Mouse (Mus musculus) lung, embryonic 16.5 days (tissue): ENCODE measurements at regions not wholly inside any gene's neighbourhood (a gene's known extent, or its start where the extent isn't known, plus 50 kb on each side); places are given as distances from the start of the nearest gene placed in this dataset.

Source experiments
- ATAC-seq: fragments of 200-750 bp; cut with Nextera tagmentation; 2 replicates; pipeline ENCODE4 v1.8.0; 2017; ENCODE audit warnings: low read depth, mild to moderate bottlenecking, moderate library complexity
- H3K27ac ChIP-seq: fragments of 300-500 bp; sonication (generic); 2 replicates; pipeline ENCODE4 v1.5.1; 2014; ENCODE audit warnings: mild to moderate bottlenecking, control low read depth, low read length
- H3K27me3 ChIP-seq: fragments of 300-500 bp; sonication (generic); 2 replicates; pipeline ENCODE4 v1.6.1; 2014; ENCODE audit warnings: low read depth, low read length, mixed read lengths; ENCODE audit not compliant: control insufficient read depth, insufficient read depth
- H3K36me3 ChIP-seq: fragments of 300-500 bp; sonication (generic); 2 replicates; pipeline ENCODE4 v1.6.1; 2014; ENCODE audit warnings: low read length; ENCODE audit not compliant: control insufficient read depth, insufficient read depth
- H3K4me1 ChIP-seq: fragments of 300-500 bp; sonication (generic); replicated peaks from 2 replicates; pipeline ENCODE4 v1.6.1; 2014; ENCODE audit warnings: low read length, mixed read lengths; ENCODE audit not compliant: control insufficient read depth, insufficient read depth
- H3K4me2 ChIP-seq: fragments of 300-500 bp; sonication (generic); 2 replicates; pipeline ENCODE4 v1.6.1; 2014; ENCODE audit warnings: low read depth, low read length, control low read depth
- H3K4me3 ChIP-seq: fragments of 300-500 bp; sonication (generic); 2 replicates; pipeline ENCODE4 v1.5.1; 2014; ENCODE audit warnings: mild to moderate bottlenecking, low read length, control low read depth
- H3K9ac ChIP-seq: fragments of 300-500 bp; sonication (generic); 2 replicates; pipeline ENCODE4 v1.6.1; 2014; ENCODE audit warnings: low read length, control low read depth
- H3K9me3 ChIP-seq: fragments of 300-500 bp; sonication (generic); 2 replicates; pipeline ENCODE4 v1.6.1; 2016; ENCODE audit warnings: low read length; ENCODE audit not compliant: control insufficient read depth
- WGBS: fragments of 180-500 bp; shearing (Covaris S2); extraction: QIAGEN DNeasy Blood & Tissue Kit; methylation state at CpG from one replicate; pipeline ENCODE4 v1.1.7; 2014; 5-methylcytosine and 5-hydroxymethylcytosine counted together

DNA sequence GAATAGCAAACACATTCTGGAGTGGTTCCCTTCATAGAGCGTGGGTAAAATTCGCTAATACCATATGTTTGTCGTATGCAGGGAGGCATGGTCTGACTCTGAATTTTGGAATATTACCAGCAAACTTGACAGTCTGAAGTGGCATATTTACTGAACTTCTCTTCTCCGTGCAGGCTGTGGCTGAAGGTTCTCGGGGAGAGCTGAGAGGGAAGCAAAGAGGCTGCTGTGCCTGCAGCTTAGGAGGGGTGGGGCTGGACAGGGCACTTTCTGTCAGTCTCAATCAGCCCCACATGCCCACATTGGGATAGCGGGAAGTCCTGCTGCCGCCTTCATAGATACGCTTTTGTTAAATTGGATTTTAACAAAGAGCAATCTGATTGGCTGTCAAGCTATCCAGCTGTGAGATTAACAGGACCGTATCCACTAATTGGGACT lies 584.8 kb upstream of the Mpdz start:
- peak; percentile 49; the same call in 1 of the 2 replicates for ATAC-seq
- WGBS, result 37% methylated on average over 9 of the region's 9 CpGs
- peaks cover 4% of the 10 kb centered on the region for H3K4me1 ChIP-seq
- no peak overlapping the region for H3K4me3 ChIP-seq
- H3K9ac ChIP-seq, result no peak overlapping the region
- peak overlapping the region; percentile 16; the same call in 1 of the 2 replicates for H3K4me2 ChIP-seq
- no peaks in the 10 kb centered on the region for H3K36me3 ChIP-seq
- H3K9me3 ChIP-seq, result no peaks in the 10 kb centered on the region
- H3K27me3 ChIP-seq, result no peaks in the 10 kb centered on the region
- H3K27ac ChIP-seq, result no peak overlapping the region

DNA sequence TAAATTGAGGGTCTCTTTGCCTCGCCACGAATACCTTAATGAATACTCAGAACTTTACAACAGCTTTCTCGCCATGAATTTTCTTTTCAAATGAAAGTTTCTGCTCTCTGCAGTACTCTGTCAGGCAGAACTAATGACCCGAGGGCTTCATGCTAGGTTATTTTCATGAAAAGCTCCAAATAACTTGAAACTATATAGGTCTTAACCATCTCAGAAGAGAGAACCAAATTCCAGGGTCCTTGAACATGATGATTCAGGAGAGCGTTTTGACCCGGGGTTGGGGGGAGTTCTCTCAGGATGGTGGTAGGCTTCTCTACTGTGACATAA lies 558.8 kb upstream of the Mpdz start:
- H3K4me2 ChIP-seq, result no peak overlapping the region
- no peak for ATAC-seq
- H3K27me3 ChIP-seq, result no peaks in the 10 kb centered on the region
- H3K27ac ChIP-seq, result peak overlapping the region; percentile 41; the same call in 1 of the 2 replicates
- H3K4me1 ChIP-seq, result peaks cover 12% of the 10 kb centered on the region
- no peaks in the 10 kb centered on the region for H3K9me3 ChIP-seq
- H3K9ac ChIP-seq, result no peak overlapping the region
- H3K4me3 ChIP-seq, result no peak overlapping the region
- no peaks in the 10 kb centered on the region for H3K36me3 ChIP-seq
- WGBS, result 83% methylated on average over 6 of the region's 6 CpGs

DNA sequence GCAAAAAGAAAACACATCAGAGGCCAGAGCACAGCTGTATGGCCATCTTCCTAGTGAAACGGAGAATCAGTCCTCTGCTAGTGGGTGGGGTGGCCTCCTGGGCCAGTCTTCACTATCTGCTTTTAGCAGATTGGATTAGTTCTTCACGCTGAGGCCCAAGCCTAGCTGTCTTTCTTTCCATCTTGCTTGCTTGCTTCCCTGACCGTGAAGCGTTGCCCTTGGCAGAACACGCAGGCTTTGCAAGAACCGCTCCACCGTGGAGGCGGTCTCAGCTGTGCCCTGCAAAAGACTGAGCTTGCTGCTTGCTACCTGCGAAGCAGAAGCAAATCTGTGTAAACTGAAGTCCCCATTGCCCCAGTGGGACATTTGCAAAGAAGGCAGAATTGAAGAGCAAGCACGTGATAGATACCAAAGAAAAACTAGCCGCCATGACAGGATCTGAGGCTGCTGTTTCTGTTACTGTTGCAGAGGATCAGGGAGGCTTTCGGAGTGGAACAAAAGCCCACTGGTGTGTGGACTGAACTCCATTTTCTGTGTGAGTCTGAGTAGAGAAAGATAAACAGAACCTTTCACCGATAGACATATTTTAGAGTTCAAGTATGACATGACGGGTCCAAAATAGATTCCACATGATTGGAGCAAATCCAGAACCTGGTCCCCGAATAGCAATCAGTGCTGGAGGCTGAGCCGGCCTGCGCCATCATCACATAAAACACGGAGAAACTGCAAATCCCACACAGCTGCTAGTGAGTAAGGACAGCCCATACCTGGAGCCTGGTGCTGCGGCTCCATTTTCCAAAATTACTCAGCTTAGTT lies 558.2 kb upstream of the Mpdz start:
- Histone ChIP-seq H3K27me3 (no peaks in the 10 kb centered on the region), H3K4me3 (no peak overlapping the region), H3K9ac (no peak overlapping the region), H3K36me3 (no peaks in the 10 kb centered on the region), H3K4me2 (no peak overlapping the region), H3K27ac (peak overlapping the region; percentile 61), H3K4me1 (peaks cover 12% of the 10 kb centered on the region), H3K9me3 (no peaks in the 10 kb centered on the region)
- 64% methylated on average over 19 of the region's 19 CpGs for WGBS
- ATAC-seq, result no peak

DNA sequence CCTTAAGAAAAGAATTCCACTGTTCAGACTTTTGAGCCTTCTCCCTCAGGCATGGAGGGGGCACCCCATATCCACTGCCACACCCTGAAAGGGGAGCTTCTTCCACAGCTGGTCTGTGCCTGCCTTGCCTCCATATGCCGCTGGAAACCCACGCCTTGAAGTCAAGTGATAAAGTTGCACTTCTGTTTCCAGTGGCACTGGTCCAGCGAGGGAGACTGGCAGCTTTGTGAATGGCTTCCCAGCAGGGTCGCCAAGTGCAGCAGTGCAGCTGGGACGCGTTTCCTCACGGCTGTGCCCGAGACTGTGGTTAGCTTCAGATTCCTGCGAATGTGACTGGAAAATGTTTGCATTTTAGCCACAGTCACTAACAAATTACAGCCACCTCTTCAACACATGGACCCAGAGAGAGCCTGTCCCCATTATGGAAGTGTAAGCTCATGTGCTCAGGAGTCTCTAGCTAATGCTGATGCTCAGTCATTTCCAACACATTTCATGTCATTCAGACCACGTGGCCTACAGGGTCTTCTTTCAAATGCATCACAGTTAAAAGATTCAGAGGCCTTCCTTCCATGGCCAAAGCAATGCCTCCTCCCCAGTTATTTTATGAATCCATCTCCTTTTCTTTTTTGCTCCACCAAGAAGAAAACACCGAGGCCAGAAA lies 557.2 kb upstream of the Mpdz start:
- Histone ChIP-seq H3K4me3 (no peak overlapping the region), H3K27ac (peak overlapping the region; percentile 61), H3K4me1 (peaks cover 12% of the 10 kb centered on the region), H3K4me2 (no peak overlapping the region), H3K36me3 (no peaks in the 10 kb centered on the region), H3K27me3 (no peaks in the 10 kb centered on the region), H3K9me3 (no peaks in the 10 kb centered on the region), H3K9ac (no peak overlapping the region)
- peak; percentile 93 for ATAC-seq
- 27% methylated on average over 11 of the region's 11 CpGs for WGBS

DNA sequence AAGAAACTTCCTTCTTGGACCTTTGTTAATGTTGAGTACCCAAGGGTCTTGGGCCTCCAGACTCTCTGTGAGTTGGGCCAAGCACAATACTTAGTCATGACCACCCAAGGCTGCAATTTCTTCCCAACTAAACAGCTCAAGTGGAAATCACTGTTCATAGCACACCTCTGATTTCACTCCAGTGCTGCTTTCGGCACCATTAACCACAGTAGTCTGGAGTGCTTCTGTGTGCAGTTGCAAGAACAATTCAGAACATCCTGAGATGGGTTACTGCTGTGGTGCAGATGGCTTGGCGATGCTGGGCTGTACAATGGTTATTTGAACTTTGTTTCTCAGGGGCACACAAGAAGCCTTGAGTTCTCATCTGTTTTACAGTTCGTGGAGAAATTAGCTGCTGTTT lies 556.5 kb upstream of the Mpdz start:
- Histone ChIP-seq H3K36me3 (no peaks in the 10 kb centered on the region), H3K27ac (no peak overlapping the region), H3K4me1 (peaks cover 12% of the 10 kb centered on the region), H3K9me3 (no peaks in the 10 kb centered on the region), H3K4me3 (no peak overlapping the region), H3K4me2 (no peak overlapping the region), H3K9ac (no peak overlapping the region), H3K27me3 (no peaks in the 10 kb centered on the region)
- ATAC-seq, result no peak
- 85% methylated on average over 3 of the region's 3 CpGs for WGBS

DNA sequence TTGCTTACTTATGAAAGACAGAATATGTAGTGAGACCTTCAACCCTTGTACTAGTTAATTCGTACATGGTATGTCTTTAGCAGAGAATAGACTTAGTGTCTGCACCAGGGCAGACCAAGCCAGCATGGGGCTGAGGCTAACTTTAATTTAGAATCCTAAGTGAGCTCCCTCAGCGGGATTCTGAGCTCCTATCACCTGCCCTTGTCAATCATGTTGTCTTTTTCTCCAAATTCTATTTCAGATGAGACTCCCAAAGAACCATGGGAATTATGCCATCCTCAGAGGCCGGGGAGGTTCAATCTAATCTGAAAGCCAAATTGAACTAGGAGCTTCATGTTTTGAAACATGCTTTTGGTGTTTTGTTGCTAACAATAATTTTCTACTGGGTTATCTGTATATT lies 553.8 kb upstream of the Mpdz start:
- no peak overlapping the region for H3K27ac ChIP-seq
- no peaks in the 10 kb centered on the region for H3K27me3 ChIP-seq
- H3K9ac ChIP-seq, result no peak overlapping the region
- 60% methylated on average over 3 of the region's 3 CpGs for WGBS
- H3K36me3 ChIP-seq, result no peaks in the 10 kb centered on the region
- H3K4me1 ChIP-seq, result peaks cover 10% of the 10 kb centered on the region
- H3K9me3 ChIP-seq, result no peaks in the 10 kb centered on the region
- no peak overlapping the region for H3K4me3 ChIP-seq
- H3K4me2 ChIP-seq, result no peak overlapping the region
- ATAC-seq, result no peak

DNA sequence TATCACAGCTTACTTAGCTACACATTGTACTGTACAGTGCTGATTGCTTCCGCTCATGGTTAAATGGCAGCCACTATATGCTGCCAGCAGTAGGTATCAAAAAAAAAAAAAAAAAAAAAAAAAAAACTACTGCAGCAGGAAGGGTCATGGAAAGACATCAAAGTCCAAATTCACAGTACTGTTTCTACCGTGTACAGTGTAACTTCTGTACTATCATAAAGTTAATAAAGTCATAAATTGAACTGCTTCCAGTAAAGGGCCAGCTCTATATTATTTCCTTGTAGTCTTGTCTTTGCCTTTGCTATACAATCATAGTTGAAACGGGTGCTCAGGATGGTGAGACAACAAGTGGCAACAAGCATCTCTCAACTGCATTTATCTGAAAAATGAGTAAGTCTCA lies 552.6 kb upstream of the Mpdz start:
- ATAC-seq, result no peak
- no peaks in the 10 kb centered on the region for H3K36me3 ChIP-seq
- H3K9me3 ChIP-seq, result no peaks in the 10 kb centered on the region
- H3K27ac ChIP-seq, result no peak overlapping the region
- H3K27me3 ChIP-seq, result no peaks in the 10 kb centered on the region
- no peak overlapping the region for H3K9ac ChIP-seq
- 86% methylated on average over 3 of the region's 3 CpGs for WGBS
- H3K4me3 ChIP-seq, result no peak overlapping the region
- no peak overlapping the region for H3K4me2 ChIP-seq
- H3K4me1 ChIP-seq, result peaks cover 1% of the 10 kb centered on the region; the same call in 1 of the 2 replicates

DNA sequence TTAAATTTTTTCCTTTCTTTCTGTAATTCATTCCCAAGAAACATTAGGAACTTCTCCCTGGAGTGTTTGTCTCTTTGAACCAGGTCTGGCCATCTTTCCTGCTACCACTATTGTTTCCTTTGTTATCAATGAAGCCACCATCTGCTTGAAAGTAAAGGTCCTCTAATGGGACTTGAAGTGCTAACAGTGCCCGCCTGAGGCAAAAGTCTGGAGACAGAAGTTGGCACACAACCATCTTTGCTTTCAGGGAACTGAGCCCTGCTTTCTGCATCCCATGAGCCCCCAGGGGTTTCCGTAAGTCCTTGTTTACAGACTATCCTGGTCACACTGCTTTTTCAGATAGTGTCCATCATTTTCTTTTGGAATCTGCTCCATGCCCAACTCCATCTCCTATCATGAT lies 546.2 kb upstream of the Mpdz start:
- ATAC-seq, result no peak
- 77% methylated on average over 2 of the region's 2 CpGs for WGBS
- Histone ChIP-seq H3K4me2 (no peak overlapping the region), H3K27me3 (no peaks in the 10 kb centered on the region), H3K9ac (no peak overlapping the region), H3K4me1 (no peaks in the 10 kb centered on the region), H3K36me3 (no peaks in the 10 kb centered on the region), H3K27ac (no peak overlapping the region), H3K9me3 (no peaks in the 10 kb centered on the region), H3K4me3 (no peak overlapping the region)

DNA sequence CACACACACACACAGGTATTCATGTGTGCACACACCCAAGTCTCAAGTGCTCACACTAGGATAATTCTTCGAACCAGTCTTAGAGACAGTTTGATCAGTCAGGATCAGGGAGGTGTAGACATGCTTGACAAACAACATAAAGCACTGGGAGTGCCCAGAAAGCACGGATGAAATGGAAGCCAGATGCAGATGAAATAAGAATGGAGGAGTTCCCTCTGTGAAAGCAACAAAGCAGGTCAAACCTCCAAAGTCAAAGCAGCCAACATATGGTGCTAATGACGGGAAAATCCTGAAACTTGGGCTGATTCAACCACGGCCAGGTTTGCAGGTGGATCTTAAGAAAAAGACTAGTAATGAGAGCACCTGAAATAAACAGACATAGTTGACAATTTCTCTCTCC lies 544.0 kb upstream of the Mpdz start:
- H3K36me3 ChIP-seq, result no peaks in the 10 kb centered on the region
- no peak overlapping the region for H3K4me3 ChIP-seq
- no peaks in the 10 kb centered on the region for H3K27me3 ChIP-seq
- no peak for ATAC-seq
- WGBS, result 63% methylated on average over 4 of the region's 4 CpGs
- no peak overlapping the region for H3K9ac ChIP-seq
- H3K4me2 ChIP-seq, result no peak overlapping the region
- no peak overlapping the region for H3K27ac ChIP-seq
- no peaks in the 10 kb centered on the region for H3K4me1 ChIP-seq
- H3K9me3 ChIP-seq, result no peaks in the 10 kb centered on the region
